Mouse (Mus musculus) neutrophil, adult 83 days (primary cell): ENCODE results near the gene Caap1. TPM values are rescaled to one million over a fixed set of nuclear protein-coding genes. Genes with fewer than 3 reads are reported as not detected.

ENCODE experiments used
- total RNA-seq, 2 experiments: library from RNA; stranded (reverse); gene quantifications; one replicate each; pipeline ENCODE4 v1.2.4; 2023

Gene Caap1
- total RNA-seq: 10 to 100 TPM; 10.1 to 10.2 TPM

GRCm38 (mm10) chr4:94556265-94557054 lies at the start of gene Caap1, which contains the start of gene Gm10306:
Caap1 (minus strand) TSS chr4:94556796.
Gm10306 (plus strand) TSS chr4:94556546.

GRCm38 (mm10) chr4:94603031-94603629 lies 46.5 kb upstream of the Caap1 start, which contains the start of gene Plaa:
Plaa (minus strand) TSS chr4:94603244.

Other genes starting within 250 kb of the Caap1 start
- gene Gm10306, start 250 bp downstream of the Caap1 start, total RNA-seq: not detected
- 10 to 100 TPM; 30.6 to 33.0 TPM for gene Plaa, start 46.4 kb upstream of the Caap1 start, total RNA-seq
- 1 to 10 TPM in 1 of 2 experiments, under 1 TPM in 1; 0.93 to 1.1 TPM for gene Ift74, start 57.7 kb upstream of the Caap1 start, total RNA-seq
- not detected for gene Lrrc19, start 93.3 kb upstream of the Caap1 start, total RNA-seq
- under 1 TPM; 0.13 TPM for gene Tek, start 182.5 kb upstream of the Caap1 start, total RNA-seq